Mouse (Mus musculus): ENCODE results near the gene Serpinb9b.

DNA sequence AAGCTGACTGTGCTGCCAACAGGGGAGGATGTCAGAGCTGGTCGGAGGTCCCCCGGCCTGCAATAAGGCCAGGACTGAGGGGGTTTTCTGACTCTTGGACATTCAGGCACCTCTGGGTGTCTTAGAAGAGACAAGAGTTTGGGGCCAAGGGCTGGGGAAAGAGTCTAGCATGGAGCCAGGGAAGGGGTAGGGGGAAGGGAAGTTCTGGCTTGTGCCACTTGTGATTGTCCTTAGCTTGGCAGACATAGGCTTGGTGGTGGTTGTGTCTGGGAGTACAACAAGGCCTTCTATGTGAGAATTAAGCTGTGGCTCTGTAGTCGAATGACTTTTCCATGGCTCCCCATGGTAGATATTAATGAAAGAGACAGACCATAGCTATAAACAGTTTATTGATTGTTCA, 16.3 kb downstream of the Serpinb9b start:
- no peak for TF ChIP-seq MAFK (IDR thresholded peaks at IDR 0.05; ENCODE audit: insufficient read depth, low read depth, low read length)
- no peak for TF ChIP-seq ZC3H11A (IDR thresholded peaks at IDR 0.05; ENCODE audit: borderline replicate concordance, low read depth, low read length)
